Mouse (Mus musculus): ENCODE measurements around the gene Fancf. TPM values are rescaled to one million over a fixed set of nuclear protein-coding genes. Genes with fewer than 3 reads are reported as not detected.
A peak's percentile ranks its signal among the peaks of the same experiment; 100 is the strongest.

Gene Fancf
- polyA plus RNA-seq, 1 experiment from 2014 or later = 11.1 TPM

DNA sequence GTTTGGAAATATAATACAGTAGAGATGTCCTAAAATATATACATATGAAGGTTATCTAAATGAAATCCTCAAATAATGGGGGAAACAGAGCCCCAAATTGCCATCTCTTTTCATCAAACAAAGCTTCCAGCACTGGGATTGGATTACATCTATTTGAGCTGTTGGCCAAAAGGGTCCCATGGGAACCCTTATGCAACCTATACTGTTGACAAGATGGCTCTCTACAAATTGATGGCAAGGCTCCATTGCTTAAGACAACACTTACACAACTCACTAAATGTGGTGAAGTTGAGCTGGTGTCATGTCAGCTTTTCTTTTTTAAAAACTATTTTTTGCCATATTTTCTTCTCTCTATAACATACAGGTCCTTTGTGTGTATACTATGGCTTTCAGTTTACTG is 14.2 kb upstream of the Fancf start:
- H3K27ac ChIP-seq = no peak overlapping the region

DNA sequence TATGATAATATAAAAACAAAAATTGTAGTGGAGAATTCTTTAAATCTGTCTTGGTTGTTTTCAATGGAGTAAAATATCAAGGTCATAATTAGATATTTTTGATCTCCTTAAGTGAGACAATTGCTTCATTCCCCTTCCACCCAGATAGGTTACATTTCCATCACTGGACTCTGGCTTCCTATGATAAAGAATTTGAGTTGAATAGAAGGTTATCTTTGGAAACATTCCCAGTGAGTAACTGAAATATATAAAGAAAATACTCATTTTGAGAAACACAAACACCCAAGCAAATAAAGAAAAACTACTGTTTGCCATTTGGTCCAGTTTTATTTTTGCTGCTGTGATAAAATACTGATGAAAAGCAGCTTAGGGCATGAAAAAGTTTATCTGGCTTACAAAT is 10.5 kb upstream of the Fancf start:
- Histone ChIP-seq H3K4me1 (no peaks in the 10 kb centered on the region), H3K4me3 (no peak overlapping the region), H3K36me3 (no peaks in the 10 kb centered on the region), H3K9me3 (no peaks in the 10 kb centered on the region), H3K27me3 (ENCODE audit: insufficient read depth, poor library complexity, severe bottlenecking) (no peaks in the 10 kb centered on the region), H3K27ac (no peak overlapping the region)
- DNase-seq (ENCODE audit: low spot score) = no peak

More for the DNA sequence above, 14.2 kb upstream of the Fancf start:
- no peaks in the 10 kb centered on the region for H3K9me3 ChIP-seq
- peaks cover 9% of the 10 kb centered on the region for H3K4me1 ChIP-seq
- no peak overlapping the region for H3K4me3 ChIP-seq
- H3K36me3 ChIP-seq = no peaks in the 10 kb centered on the region
- no peaks in the 10 kb centered on the region for H3K27me3 ChIP-seq (ENCODE audit: insufficient read depth, poor library complexity, severe bottlenecking)
- DNase-seq (ENCODE audit: low spot score) = no peak

DNA sequence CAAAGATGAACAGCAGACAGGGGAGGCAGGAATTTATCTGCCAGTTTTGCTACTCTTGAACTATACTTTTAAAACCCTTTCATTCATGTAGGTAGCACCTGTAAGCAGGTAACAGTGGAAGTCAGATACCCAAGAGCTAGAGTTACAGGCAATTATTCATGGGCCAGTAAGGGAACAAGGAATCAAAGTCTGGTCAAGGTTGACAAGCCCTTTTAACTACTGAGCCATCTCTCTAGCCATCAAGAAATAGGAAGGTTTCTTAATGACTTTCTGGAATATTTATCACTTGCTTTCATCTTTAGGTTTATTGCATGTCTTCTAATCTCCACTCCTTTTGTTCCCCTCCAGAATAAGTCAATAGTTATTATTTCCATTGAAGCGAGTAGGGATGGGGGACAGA is 10.0 kb upstream of the Fancf start:
- no peak overlapping the region for H3K4me3 ChIP-seq
- no peak overlapping the region for H3K27ac ChIP-seq
- WGBS = 81% methylated on average over 1 of the region's 1 CpGs
- H3K9me3 ChIP-seq = no peaks in the 10 kb centered on the region
- no peaks in the 10 kb centered on the region for H3K27me3 ChIP-seq (ENCODE audit: insufficient read depth, poor library complexity, severe bottlenecking)
- H3K36me3 ChIP-seq = no peaks in the 10 kb centered on the region
- H3K4me1 ChIP-seq = no peaks in the 10 kb centered on the region
- DNase-seq (ENCODE audit: low spot score) = no peak

DNA sequence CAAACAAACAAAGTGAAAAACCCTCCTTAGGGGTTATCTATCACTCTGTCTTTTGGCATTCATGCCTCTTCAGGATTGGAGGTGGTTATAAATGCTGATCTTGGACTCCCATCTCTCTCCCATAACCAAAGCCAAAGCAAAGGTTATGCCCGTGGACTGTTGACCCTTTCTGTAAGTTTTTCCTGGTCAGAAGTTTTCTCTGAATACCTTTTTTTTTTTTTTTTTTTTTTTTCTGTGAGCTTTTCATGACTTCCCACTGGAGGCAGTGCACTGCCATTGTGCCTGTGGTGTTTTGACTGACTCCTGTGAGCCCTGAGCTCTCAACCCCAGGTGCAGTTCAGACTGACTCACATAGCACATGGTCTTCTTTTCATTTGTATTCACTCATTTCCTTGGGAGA is 5.9 kb upstream of the Fancf start:
- 79% methylated on average over 1 of the region's 1 CpGs for WGBS
- no peak for DNase-seq (ENCODE audit: low spot score)
- no peaks in the 10 kb centered on the region for H3K9me3 ChIP-seq
- 0 out of 2 replicates have a peak, but pooled peaks cover 1% of the 10 kb centered on the region for H3K4me1 ChIP-seq
- 0 out of 2 replicates have a peak, but pooled peaks cover 2% of the 10 kb centered on the region for H3K36me3 ChIP-seq
- H3K27me3 ChIP-seq (ENCODE audit: insufficient read depth, poor library complexity, severe bottlenecking) = no peaks in the 10 kb centered on the region
- H3K4me3 ChIP-seq = no peak overlapping the region
- H3K27ac ChIP-seq = no peak overlapping the region

DNA sequence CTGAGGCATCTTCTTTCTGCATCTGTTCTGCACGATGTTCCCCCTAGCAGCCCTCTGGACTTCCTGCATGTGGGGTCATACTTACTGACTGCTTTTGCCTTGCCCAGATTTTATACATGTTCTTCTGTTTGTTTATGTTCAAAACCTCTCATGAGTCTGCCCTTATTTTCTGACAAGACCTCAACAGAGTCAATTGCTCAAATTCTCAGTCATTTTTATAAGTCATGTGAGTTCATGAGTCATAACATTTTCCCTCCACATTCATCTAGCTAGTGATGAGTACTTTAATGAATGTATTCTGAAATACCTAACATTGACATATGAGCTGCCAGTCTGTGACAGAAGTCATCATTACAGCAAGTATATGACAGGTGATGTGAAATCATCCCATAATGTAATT is 3.3 kb upstream of the Fancf start:
- no peaks in the 10 kb centered on the region for H3K9me3 ChIP-seq
- 77% methylated on average over 1 of the region's 1 CpGs for WGBS
- H3K36me3 ChIP-seq = 0 out of 2 replicates have a peak, but pooled peaks cover 2% of the 10 kb centered on the region
- no peak overlapping the region for H3K4me3 ChIP-seq
- H3K27ac ChIP-seq = no peak overlapping the region
- no peak for DNase-seq (ENCODE audit: low spot score)
- peaks cover 11% of the 10 kb centered on the region for H3K4me1 ChIP-seq
- no peaks in the 10 kb centered on the region for H3K27me3 ChIP-seq (ENCODE audit: insufficient read depth, poor library complexity, severe bottlenecking)

DNA sequence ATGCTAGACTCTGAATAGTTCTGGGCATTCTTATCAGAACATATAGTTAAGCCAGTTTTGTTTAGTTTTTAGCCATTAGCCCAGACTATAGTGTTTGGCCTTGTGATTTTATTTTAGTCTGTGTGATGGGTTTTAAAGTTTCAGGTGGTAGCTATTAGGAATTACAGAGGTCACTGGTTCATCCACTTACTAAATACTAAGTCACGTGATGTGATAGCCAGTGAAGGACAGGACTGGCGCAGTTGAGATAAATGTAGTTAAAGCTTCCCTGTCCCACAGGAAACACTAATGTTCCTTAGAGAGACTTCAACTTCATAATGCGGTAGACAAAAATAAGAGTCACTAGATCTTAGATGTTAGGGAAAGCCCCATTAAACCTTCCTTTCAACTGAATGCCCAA is 775 bp upstream of the Fancf start:
- no peak for DNase-seq (ENCODE audit: low spot score)
- peak overlapping the region; percentile 99 for H3K27ac ChIP-seq
- H3K9me3 ChIP-seq = no peaks in the 10 kb centered on the region
- peak overlapping the region; percentile 81 for H3K4me3 ChIP-seq
- 60% methylated on average over 3 of the region's 3 CpGs for WGBS
- peaks cover 10% of the 10 kb centered on the region; the same call in 1 of the 2 replicates for H3K36me3 ChIP-seq
- H3K4me1 ChIP-seq = peaks cover 11% of the 10 kb centered on the region
- no peaks in the 10 kb centered on the region for H3K27me3 ChIP-seq (ENCODE audit: insufficient read depth, poor library complexity, severe bottlenecking)

DNA sequence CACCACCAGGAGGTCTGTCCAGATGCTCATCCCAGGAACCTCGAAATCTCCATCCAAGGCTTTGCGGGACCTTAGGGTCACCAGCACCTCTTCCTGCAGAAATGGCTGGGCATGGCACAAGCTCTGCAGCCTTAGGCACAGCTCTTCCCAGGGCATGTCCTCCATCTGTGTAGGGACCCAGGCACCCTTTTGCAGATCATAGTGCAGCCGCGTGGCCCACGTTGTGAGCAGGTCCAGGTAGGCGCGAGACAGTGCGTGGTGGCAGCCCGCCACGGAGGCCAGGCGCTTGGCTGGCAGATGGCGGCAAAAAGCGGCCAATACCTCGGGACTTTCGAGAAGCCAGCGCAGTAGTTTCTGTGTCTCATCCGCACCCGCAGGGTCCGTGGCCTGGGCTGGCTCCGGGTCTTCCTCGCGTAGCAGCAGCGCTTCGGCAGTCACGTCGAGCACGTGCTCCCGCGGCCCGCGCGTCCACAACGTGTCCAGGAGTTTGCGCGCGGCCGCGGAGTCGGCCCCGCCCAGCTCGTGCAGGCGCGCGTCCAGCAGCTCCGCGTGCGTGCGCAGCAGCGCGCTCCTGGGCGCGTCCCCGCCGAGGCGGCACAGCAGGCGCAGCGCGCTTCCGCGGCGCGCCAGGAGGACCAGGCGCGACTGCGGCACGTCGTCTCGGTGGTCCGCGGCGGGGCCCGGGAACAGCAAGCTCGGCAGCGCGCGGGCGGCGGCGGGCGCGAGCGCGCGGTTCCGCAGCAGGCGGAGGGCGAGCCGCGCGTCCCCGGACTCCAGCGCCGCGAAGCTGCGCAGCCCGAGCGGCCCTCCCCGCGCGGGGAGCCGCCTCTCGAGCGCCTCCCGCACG is 594 bp downstream of the Fancf start, which contains the start of gene Gas2:
TSS of gene Gas2 (plus strand) at position 766 of the 847 bp plus-strand sequence.
- H3K27me3 ChIP-seq (ENCODE audit: insufficient read depth, poor library complexity, severe bottlenecking) = no peaks in the 10 kb centered on the region
- 8% methylated on average over 105 of the region's 105 CpGs for WGBS

DNA sequence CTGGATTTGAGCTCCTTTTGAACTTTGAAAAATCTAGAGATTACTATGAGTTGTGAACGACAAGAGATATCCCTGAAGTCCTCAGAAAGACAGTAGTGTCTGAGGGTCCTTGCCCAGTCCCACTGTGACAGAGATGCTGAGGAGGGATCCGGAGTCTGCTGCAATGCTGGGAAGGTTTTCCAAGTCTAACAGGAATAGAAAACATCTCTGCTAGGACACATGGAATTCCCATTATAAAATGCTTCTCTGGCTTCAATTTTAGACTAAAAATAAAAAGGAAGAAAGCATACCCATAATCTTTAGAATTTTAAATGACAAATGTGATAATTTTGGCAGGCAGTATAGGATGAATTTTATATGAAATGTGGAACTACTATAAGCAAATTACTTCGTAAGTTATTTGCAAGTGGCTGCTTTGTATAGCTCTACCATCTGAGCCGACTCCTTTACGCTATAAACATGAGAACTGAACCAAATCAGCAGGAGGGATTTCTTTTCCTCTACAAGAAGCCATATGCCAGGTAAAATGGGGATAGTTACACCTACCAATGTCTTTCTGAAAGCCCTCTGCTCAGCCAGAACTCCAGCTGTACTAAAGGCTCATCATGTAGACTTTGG is 10.1 kb downstream of the Fancf start:
- Histone ChIP-seq H3K27me3 (ENCODE audit: insufficient read depth, poor library complexity, severe bottlenecking) (no peaks in the 10 kb centered on the region), H3K36me3 (no peaks in the 10 kb centered on the region), H3K4me1 (no peaks in the 10 kb centered on the region), H3K4me3 (no peak overlapping the region), H3K27ac (no peak overlapping the region), H3K9me3 (no peaks in the 10 kb centered on the region)
- whole genome bisulfite sequencing = 85% methylated on average over 5 of the region's 5 CpGs
- no peak for DNase-seq (ENCODE audit: low spot score)

More for the DNA sequence above, 594 bp downstream of the Fancf start, which contains the start of gene Gas2:
- peak; percentile 88 for DNase-seq (ENCODE audit: low spot score)
- Histone ChIP-seq H3K27ac (peak within 1 kb of the TSS; percentile 99), H3K36me3 (peaks cover 12% of the 10 kb centered on the region; the same call in 1 of the 2 replicates), H3K9me3 (no peaks in the 10 kb centered on the region), H3K4me3 (peak within 1 kb of the TSS; percentile 81), H3K4me1 (peaks cover 11% of the 10 kb centered on the region)

DNA sequence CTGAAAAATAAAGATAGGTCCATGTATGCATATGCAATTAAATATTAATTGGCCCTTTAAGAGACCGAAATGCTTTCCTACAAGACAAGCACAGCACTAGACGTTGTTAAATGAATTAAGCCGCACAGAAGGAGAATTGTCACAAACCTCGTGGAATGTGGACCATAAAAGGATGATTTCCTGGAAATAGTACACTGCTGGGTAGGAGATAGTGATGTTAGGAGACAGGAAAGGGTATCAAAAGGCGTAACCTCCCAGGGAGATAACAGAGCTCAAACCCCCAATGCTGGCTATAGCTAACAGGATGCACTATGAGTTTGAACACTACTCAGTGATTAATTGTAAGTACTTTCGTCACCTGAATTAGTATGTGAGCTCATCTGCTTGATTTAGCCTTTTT is 11.2 kb downstream of the Fancf start:
- DNase-seq (ENCODE audit: low spot score) = no peak
- no peak overlapping the region for H3K4me3 ChIP-seq
- H3K4me1 ChIP-seq = no peaks in the 10 kb centered on the region
- H3K27ac ChIP-seq = no peak overlapping the region
- H3K9me3 ChIP-seq = no peaks in the 10 kb centered on the region
- H3K36me3 ChIP-seq = no peaks in the 10 kb centered on the region
- WGBS = 67% methylated on average over 6 of the region's 6 CpGs
- no peaks in the 10 kb centered on the region for H3K27me3 ChIP-seq (ENCODE audit: insufficient read depth, poor library complexity, severe bottlenecking)

DNA sequence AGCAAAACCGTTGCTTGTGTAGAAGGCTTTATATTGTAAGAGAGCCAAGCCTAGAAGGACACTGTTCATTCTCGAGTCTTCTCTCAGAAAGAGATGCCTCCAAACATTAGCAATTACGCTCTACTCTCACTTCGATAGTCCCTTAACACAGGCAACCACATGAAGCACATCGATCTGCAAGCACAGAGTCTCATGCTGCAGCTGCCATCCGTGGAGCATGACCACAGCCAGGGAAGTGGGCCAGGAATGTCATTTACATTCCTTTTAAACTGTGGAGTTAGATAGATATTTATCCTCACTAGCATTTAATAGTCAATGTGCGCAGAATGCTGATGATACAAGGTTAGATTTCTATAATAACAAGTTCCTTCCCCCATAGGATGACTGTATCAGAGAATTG is 21.6 kb downstream of the Fancf start:
- no peak overlapping the region for H3K4me3 ChIP-seq
- H3K9me3 ChIP-seq = no peaks in the 10 kb centered on the region
- 86% methylated on average over 7 of the region's 7 CpGs for WGBS
- no peaks in the 10 kb centered on the region for H3K36me3 ChIP-seq
- H3K4me1 ChIP-seq = no peaks in the 10 kb centered on the region
- no peak overlapping the region for H3K27ac ChIP-seq
- no peak for DNase-seq (ENCODE audit: low spot score)
- no peaks in the 10 kb centered on the region for H3K27me3 ChIP-seq (ENCODE audit: insufficient read depth, poor library complexity, severe bottlenecking)

DNA sequence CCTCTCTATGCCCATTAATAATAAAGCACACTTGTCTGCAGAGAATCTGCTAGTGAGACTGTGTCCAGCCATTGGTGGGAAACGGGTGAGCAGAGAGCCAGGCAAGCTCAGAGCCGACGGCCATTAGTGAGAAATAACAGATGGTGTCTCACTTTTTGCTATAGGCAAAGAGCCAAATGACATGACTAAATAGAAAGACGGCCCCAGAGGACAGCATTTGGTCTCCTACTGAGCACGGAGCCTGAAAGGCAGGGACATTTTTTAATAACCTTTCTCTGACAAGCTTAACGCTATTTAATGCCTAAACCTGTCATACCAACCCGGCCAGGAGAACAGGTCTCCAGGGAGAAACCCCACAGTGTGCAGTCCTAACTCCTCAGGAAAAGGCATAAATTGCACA is 30.1 kb downstream of the Fancf start:
- Histone ChIP-seq H3K27ac (no peak overlapping the region), H3K27me3 (ENCODE audit: insufficient read depth, poor library complexity, severe bottlenecking) (no peaks in the 10 kb centered on the region), H3K4me1 (no peaks in the 10 kb centered on the region), H3K36me3 (no peaks in the 10 kb centered on the region), H3K4me3 (no peak overlapping the region), H3K9me3 (no peaks in the 10 kb centered on the region)
- no peak for DNase-seq (ENCODE audit: low spot score)
- WGBS = 61% methylated on average over 7 of the region's 7 CpGs

DNA sequence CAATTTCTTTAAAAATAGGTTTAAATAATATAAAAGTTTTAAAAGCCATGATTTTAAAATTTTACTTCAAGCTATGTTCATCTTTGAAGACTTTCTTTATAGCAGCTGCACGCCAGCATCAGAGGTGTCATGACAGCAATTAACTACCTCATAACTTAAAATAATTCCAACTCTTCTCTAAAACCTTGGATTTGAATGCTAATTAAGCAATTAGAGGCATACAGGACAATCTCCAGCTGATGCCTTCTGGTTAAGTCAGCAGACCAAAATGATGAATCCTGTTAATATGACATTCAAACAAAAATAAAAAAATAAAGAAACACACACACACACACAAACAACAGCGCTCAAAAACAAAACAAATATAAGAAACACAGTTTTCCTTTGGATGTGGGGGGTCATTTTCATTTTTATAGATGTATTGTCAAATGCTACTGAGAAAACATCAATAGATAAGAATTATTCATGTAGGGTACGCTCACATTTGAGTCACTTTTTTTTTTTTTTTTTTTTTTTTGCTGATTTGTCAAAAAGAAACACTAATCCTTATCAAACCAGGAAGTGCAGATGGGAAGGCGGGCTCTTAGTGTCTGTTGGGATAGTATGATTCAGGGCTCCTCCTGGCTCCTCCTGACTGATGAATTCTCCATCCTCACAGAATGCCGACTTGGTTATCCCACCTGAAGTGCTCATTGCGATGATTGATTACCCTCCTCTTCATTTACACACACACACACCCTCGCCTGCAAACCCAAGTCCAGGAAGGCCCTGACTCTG is 38.3 kb downstream of the Fancf start:
- no peaks in the 10 kb centered on the region for H3K36me3 ChIP-seq
- no peak overlapping the region for H3K27ac ChIP-seq
- 79% methylated on average over 7 of the region's 7 CpGs for WGBS
- no peak overlapping the region for H3K4me3 ChIP-seq
- no peak for DNase-seq (ENCODE audit: low spot score)
- no peaks in the 10 kb centered on the region for H3K9me3 ChIP-seq
- no peaks in the 10 kb centered on the region for H3K4me1 ChIP-seq
- H3K27me3 ChIP-seq (ENCODE audit: insufficient read depth, poor library complexity, severe bottlenecking) = no peaks in the 10 kb centered on the region

DNA sequence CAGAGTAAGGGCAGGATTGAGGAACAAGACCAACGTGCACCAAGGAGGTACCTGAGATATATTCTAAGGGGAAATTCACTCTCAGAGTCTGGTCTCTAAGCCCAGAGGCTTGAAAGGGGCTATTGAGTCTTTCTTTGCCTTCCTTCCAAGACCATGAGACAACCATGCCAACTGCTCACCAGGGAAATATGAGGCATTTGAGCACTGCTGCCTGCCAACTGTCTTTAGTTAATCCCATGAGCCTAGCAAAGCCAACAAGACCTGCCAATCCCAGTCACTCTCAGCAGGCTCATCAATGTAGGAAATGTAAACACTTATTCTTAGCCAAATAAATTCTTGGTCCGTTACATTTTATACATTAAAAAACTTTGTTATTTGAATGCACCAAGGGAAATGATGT is 40.6 kb downstream of the Fancf start:
- DNase-seq (ENCODE audit: low spot score) = no peak
- H3K4me1 ChIP-seq = no peaks in the 10 kb centered on the region
- no peak overlapping the region for H3K27ac ChIP-seq
- no peaks in the 10 kb centered on the region for H3K27me3 ChIP-seq (ENCODE audit: insufficient read depth, poor library complexity, severe bottlenecking)
- no peaks in the 10 kb centered on the region for H3K9me3 ChIP-seq
- H3K4me3 ChIP-seq = no peak overlapping the region
- H3K36me3 ChIP-seq = no peaks in the 10 kb centered on the region
- 64% methylated on average over 2 of the region's 2 CpGs for WGBS

All from heart, embryonic 10.5 days (tissue).